Mouse (Mus musculus) hindbrain, embryonic 15.5 days (tissue): ENCODE results near the gene Prr22. TPM values are rescaled to one million over a fixed set of nuclear protein-coding genes. Genes with fewer than 3 reads are reported as not detected.

Experiments used
- ATAC-seq: fragments of 200-750 bp; cut with Nextera tagmentation; 2 replicates; pipeline ENCODE4 v1.8.0; 2017; ENCODE audit warnings: low read depth, moderate number of reproducible peaks, moderate TSS enrichment; ENCODE audit not compliant: low FRiP score
- H3K27ac ChIP-seq: fragments of 300-500 bp; sonication (generic); replicated peaks from 2 replicates; pipeline ENCODE4 v1.5.1; 2015; ENCODE audit warnings: mild to moderate bottlenecking, inconsistent platforms
- H3K27me3 ChIP-seq: fragments of 300-500 bp; sonication (generic); 2 replicates; pipeline ENCODE4 v1.6.1; 2015; ENCODE audit warnings: control low read depth, inconsistent platforms
- H3K36me3 ChIP-seq: fragments of 300-500 bp; sonication (generic); 2 replicates; pipeline ENCODE4 v1.6.1; 2015; ENCODE audit warnings: control low read depth, inconsistent platforms
- H3K4me1 ChIP-seq: fragments of 300-500 bp; sonication (generic); replicated peaks from 2 replicates; pipeline ENCODE4 v1.6.1; 2015; ENCODE audit warnings: control low read depth, inconsistent platforms
- H3K4me2 ChIP-seq: fragments of 300-500 bp; sonication (generic); 2 replicates; pipeline ENCODE4 v1.6.1; 2015; ENCODE audit warnings: moderate library complexity, mild to moderate bottlenecking, inconsistent platforms
- H3K4me3 ChIP-seq: fragments of 300-500 bp; sonication (generic); 2 replicates; pipeline ENCODE4 v1.5.1; 2015; ENCODE audit warnings: mild to moderate bottlenecking, inconsistent platforms
- H3K9ac ChIP-seq: fragments of 300-500 bp; sonication (generic); 2 replicates; pipeline ENCODE4 v1.6.1; 2015; ENCODE audit warnings: inconsistent platforms
- H3K9me3 ChIP-seq: fragments of 300-500 bp; sonication (generic); 2 replicates; pipeline ENCODE4 v1.6.1; 2016; ENCODE audit warnings: control low read depth, inconsistent platforms
- WGBS: fragments of 180-500 bp; shearing (Covaris S2); methylation state at CpG from one replicate; pipeline ENCODE4 v1.1.7; 2015; 5-methylcytosine and 5-hydroxymethylcytosine counted together
- polyA plus RNA-seq: library from polyadenylated mRNA; unstranded; fragments of >200 nt; fragmentation: Nextera tagmentation; extraction: Ambion mirVana; gene quantifications from 2 replicates; pipeline ENCODE4 v1.2.1, GENCODE M21; 2015

The Prr22 gene
- polyA plus RNA-seq, 1 experiment from 2014 or later: 0.54 TPM

- Histone ChIP-seq H3K4me1 (peaks cover 26% of the 10 kb centered on the region), H3K9ac (peak overlapping the region; percentile 50; the same call in 1 of the 2 replicates), H3K27ac (peak overlapping the region; percentile 93), H3K4me3 (0 out of 2 replicates have a peak overlapping the region, but pooled peaks have one; percentile 46), H3K9me3 (no peaks in the 10 kb centered on the region), H3K4me2 (peak overlapping the region; percentile 67), H3K27me3 (peaks cover 14% of the 10 kb centered on the region), H3K36me3 (peaks cover 9% of the 10 kb centered on the region)
- 42% methylated on average over 27 of the region's 27 CpGs for WGBS
- ATAC-seq: no peak
Observed at GRCm38 (mm10) chr17:56762769-56763731, 7.0 kb upstream of the Prr22 start.

- Histone ChIP-seq H3K4me3 (peak overlapping the region; percentile 66), H3K4me1 (peaks cover 26% of the 10 kb centered on the region), H3K9me3 (no peaks in the 10 kb centered on the region), H3K36me3 (peaks cover 17% of the 10 kb centered on the region), H3K9ac (no peak overlapping the region), H3K27ac (peak overlapping the region; percentile 97; the same call in 1 of the 2 replicates), H3K4me2 (peak overlapping the region; percentile 68), H3K27me3 (0 out of 2 replicates have a peak, but pooled peaks cover 8% of the 10 kb centered on the region)
- WGBS: 73% methylated on average over 8 of the region's 8 CpGs
- no peak for ATAC-seq
Observed at GRCm38 (mm10) chr17:56763741-56764250, 6.3 kb upstream of the Prr22 start.

DNA sequence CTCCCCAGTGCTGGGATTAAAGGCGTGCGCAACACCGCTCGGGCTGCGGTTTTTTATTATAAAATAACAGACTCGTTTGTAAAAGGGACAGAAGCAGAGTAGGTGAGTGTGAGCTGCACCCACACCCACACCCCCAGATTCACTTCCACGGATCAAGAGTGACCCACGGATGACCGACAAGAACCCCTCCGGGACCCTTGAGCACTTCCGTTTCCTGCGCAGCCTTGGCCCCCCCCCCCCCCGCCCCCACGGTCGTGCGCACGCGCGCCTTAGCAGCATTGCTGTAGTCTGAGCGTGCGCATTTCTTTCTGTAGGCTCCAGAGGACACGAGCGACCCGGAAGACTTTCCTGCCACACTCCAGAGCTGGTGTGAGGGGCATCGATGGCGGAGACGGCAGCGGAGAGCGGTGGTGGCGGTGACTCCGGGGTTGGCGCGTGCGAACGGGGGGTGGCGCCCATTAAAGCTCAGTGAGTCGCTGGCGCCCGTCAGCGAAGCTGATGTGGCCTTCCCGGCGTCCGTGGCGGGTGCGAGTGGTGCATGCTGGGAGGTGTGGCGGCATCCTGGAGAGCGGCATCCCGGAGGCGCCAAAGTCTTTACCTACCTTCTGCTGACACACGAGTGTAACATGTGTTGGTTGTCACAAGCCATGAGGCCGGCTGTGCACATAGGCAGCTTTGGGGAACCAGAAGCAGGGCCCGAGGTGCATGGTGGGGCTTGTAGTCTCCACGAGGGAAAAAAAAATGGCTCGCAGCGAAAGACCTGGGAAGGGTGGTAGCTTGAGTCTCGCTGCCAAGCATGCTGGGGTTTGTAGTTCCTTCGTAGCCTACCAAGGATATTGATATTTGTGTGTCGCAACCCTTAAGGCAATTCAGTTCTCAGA lies 5.3 kb upstream of the Prr22 start, which contains the start of gene Dus3l:
Gene Dus3l, plus strand, starts transcription at position 284 of the 881 bp plus-strand sequence.
- 0 out of 2 replicates have a peak, but pooled peaks cover 4% of the 10 kb centered on the region for H3K27me3 ChIP-seq
- peak within 1 kb of the TSS; percentile 68 for H3K4me2 ChIP-seq
- peaks cover 25% of the 10 kb centered on the region for H3K36me3 ChIP-seq
- peaks cover 26% of the 10 kb centered on the region for H3K4me1 ChIP-seq
- peak within 1 kb of the TSS; percentile 69 for H3K9ac ChIP-seq
- H3K27ac ChIP-seq: peak within 1 kb of the TSS; percentile 97
- H3K4me3 ChIP-seq: peak within 1 kb of the TSS; percentile 66
- ATAC-seq: peak; percentile 82
- H3K9me3 ChIP-seq: no peaks in the 10 kb centered on the region
- WGBS: 1% methylated on average over 48 of the region's 58 CpGs

DNA sequence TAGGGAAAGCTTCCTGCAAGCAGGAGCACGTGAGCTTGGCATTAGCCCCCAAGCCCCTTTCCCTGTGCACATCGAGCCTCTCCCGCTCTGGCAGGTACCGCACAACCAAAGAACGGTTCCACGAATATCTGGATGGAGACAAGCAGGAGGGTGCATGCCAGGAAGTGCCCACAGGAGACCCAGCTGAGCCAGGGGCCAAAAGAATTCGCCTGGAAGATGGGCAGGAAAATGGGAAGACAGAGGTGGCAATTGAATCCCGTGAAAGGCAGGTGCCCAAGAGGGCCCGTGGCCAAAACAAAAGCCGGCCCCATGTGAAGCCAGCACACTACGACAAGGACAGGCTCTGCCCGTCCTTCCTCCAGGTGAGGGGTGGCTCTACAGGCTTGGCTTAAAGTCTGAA lies 4.6 kb upstream of the Prr22 start:
- H3K9me3 ChIP-seq: no peaks in the 10 kb centered on the region
- peak overlapping the region; percentile 69 for H3K9ac ChIP-seq
- peak; percentile 12; the same call in 1 of the 2 replicates for ATAC-seq
- H3K4me3 ChIP-seq: peak overlapping the region; percentile 66
- WGBS: 56% methylated on average over 12 of the region's 12 CpGs
- 0 out of 2 replicates have a peak, but pooled peaks cover 3% of the 10 kb centered on the region for H3K27me3 ChIP-seq
- peak overlapping the region; percentile 97 for H3K27ac ChIP-seq
- H3K36me3 ChIP-seq: peaks cover 27% of the 10 kb centered on the region
- H3K4me1 ChIP-seq: peaks cover 26% of the 10 kb centered on the region
- H3K4me2 ChIP-seq: peak overlapping the region; percentile 68

DNA sequence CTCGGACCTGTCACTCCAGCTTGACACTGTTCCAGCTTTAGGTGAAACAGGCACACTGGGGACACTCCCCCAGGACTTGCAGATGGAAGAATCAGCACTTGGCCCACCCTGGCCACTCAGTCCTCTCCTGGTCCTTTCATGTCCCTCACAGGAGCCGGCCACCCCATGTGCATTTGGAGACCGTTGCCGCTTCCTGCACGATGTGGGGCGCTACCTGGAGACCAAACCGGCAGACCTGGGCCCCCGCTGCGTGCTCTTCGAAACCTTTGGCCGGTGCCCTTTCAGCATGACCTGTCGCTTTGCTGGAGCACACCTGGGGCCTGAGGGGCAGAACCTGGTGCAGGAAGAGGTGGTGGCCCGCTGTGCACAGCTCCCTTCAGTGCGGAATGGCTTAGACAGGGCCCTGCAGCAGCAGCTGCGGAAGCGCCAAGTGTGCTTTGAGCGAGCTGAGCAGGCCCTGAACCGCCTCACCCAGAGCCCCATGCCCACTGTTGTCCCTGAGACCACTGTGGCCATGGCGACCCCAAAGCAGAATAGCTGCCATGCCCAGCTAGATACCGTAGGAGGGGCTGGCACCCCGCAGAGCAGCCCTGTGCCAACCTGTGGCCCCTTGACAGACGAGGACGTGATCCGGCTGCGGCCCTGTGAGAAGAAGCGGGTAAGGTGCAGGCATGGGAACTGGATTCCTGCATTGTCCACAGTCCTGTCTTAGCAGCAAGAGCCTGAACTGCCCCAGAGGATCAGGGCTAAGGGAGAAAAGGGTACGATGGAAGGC lies 3.2 kb upstream of the Prr22 start:
- no peaks in the 10 kb centered on the region for H3K27me3 ChIP-seq
- H3K36me3 ChIP-seq: peaks cover 30% of the 10 kb centered on the region
- H3K9ac ChIP-seq: no peak overlapping the region
- peaks cover 20% of the 10 kb centered on the region for H3K4me1 ChIP-seq
- H3K9me3 ChIP-seq: no peaks in the 10 kb centered on the region
- no peak overlapping the region for H3K27ac ChIP-seq
- WGBS: 93% methylated on average over 27 of the region's 27 CpGs
- no peak for ATAC-seq
- H3K4me3 ChIP-seq: no peak overlapping the region
- no peak overlapping the region for H3K4me2 ChIP-seq

DNA sequence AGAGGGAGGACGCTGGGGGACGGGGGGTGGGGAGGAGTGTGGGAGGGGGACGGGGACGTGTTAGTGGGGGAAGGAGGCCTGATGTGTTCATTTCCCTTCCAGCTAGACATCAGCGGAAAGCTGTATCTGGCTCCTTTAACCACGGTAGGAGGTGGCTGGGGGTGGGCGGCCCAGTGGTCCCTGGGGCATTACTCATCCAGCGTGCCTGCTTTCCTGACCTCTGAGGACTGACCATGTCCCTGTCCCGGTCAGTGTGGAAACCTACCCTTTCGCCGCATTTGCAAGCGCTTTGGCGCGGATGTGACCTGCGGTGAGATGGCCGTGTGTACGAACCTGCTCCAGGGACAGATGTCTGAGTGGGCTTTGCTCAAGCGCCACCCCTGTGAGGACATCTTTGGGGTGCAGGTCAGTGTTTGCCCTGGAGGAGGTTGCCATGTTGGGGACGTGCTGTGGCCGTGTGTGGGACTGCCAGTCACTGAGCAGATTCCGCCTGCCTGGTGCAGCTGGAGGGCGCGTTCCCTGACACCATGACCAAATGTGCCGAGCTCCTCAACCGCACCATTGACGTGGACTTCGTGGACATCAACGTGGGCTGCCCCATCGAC lies 2.4 kb upstream of the Prr22 start:
- Histone ChIP-seq H3K9me3 (no peaks in the 10 kb centered on the region), H3K27ac (no peak overlapping the region), H3K4me1 (peaks cover 14% of the 10 kb centered on the region), H3K4me3 (no peak overlapping the region), H3K27me3 (no peaks in the 10 kb centered on the region), H3K36me3 (peaks cover 30% of the 10 kb centered on the region), H3K4me2 (no peak overlapping the region), H3K9ac (no peak overlapping the region)
- ATAC-seq: no peak
- WGBS: 95% methylated on average over 29 of the region's 29 CpGs

GRCm38 (mm10) chr17:56768941-56769340 lies 1.1 kb upstream of the Prr22 start:
- no peak for ATAC-seq
- H3K4me2 ChIP-seq: no peak overlapping the region
- WGBS: 92% methylated on average over 11 of the region's 11 CpGs
- peaks cover 30% of the 10 kb centered on the region for H3K36me3 ChIP-seq
- H3K27ac ChIP-seq: no peak overlapping the region
- no peaks in the 10 kb centered on the region for H3K9me3 ChIP-seq
- H3K27me3 ChIP-seq: no peaks in the 10 kb centered on the region
- no peak overlapping the region for H3K4me3 ChIP-seq
- H3K9ac ChIP-seq: no peak overlapping the region
- H3K4me1 ChIP-seq: peaks cover 10% of the 10 kb centered on the region

DNA sequence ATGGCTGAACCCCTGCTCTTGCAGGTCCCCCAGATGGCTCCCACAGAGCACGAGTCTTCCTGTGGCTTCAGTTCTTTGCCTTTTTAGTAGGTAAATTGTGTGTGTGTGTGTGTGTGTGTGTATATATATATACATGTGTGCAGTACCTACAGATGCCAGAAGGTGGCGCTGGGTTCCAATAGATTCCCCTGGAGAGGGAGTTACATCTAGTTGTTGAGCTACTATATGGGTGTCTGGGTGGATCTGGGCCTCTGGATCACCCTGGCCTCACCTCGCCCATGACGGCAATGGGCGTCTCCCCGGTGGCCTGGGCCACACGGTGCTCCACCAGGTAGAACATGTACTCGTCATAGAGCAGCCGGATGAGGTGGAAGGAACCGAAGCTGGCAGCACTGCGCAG lies 7.5 kb downstream of the Prr22 start:
- H3K36me3 ChIP-seq: no peaks in the 10 kb centered on the region
- no peak overlapping the region for H3K4me3 ChIP-seq
- H3K9me3 ChIP-seq: no peaks in the 10 kb centered on the region
- H3K4me2 ChIP-seq: no peak overlapping the region
- ATAC-seq: no peak
- no peak overlapping the region for H3K27ac ChIP-seq
- no peaks in the 10 kb centered on the region for H3K4me1 ChIP-seq
- 91% methylated on average over 11 of the region's 11 CpGs for WGBS
- H3K27me3 ChIP-seq: no peaks in the 10 kb centered on the region
- no peak overlapping the region for H3K9ac ChIP-seq

- no peak for ATAC-seq
- WGBS: 41% methylated on average over 3 of the region's 3 CpGs
Observed at GRCm38 (mm10) chr17:56778779-56779362, 8.8 kb downstream of the Prr22 start.

DNA sequence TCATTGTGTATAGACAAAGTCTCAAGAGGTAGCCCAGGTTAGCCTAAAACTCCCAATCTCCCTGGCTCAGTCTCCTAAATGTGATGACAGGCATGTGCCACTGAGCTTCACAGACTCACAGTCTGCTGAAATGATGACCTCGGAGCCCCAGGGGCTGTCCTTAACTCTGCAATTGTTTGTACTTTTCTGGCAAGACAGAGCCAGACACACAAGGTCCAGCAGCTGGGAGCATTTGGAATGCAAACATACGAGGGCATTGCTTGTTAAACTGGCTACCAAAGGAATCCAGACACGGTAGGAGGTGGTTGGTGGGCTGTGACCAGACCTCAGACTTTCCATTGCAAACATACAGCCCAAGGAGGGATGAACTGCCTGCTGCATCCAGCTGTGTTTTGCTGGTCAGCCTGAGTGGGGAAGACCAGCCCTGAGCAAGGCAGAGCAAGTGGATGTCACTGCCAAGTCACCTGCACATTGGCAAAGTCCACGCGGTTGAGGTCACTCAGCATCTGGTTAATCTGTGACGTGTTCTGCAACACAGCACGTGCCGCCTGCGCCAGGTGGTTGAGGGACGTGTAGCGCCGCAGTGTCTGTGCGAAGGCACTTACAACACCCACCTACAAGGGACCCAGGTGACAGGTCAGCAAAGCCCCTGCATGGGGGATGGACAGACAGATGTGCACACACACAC lies 10.4 kb downstream of the Prr22 start:
- H3K9ac ChIP-seq: no peak overlapping the region
- no peaks in the 10 kb centered on the region for H3K27me3 ChIP-seq
- no peak overlapping the region for H3K27ac ChIP-seq
- no peak for ATAC-seq
- H3K36me3 ChIP-seq: no peaks in the 10 kb centered on the region
- 86% methylated on average over 13 of the region's 13 CpGs for WGBS
- no peak overlapping the region for H3K4me3 ChIP-seq
- no peaks in the 10 kb centered on the region for H3K4me1 ChIP-seq
- H3K9me3 ChIP-seq: no peaks in the 10 kb centered on the region
- no peak overlapping the region for H3K4me2 ChIP-seq

More at GRCm38 (mm10) chr17:56778779-56779362, 8.8 kb downstream of the Prr22 start:
- no peaks in the 10 kb centered on the region for H3K27me3 ChIP-seq
- H3K9ac ChIP-seq: no peak overlapping the region
- no peaks in the 10 kb centered on the region for H3K36me3 ChIP-seq
- H3K4me3 ChIP-seq: no peak overlapping the region
- H3K4me1 ChIP-seq: no peaks in the 10 kb centered on the region
- H3K27ac ChIP-seq: no peak overlapping the region
- H3K4me2 ChIP-seq: no peak overlapping the region
- no peaks in the 10 kb centered on the region for H3K9me3 ChIP-seq
